27 mouse cellular contexts compared by ENCODE assay signal in genomic region chr13:49603603-49604002, GRCm38 (mm10). TPM values are rescaled to one million over a fixed set of nuclear protein-coding genes. Genes with fewer than 3 reads are reported as not detected.
A peak's percentile ranks its signal among the peaks of the same experiment; 100 is the strongest.
DNase-seq lines count a peak whose midpoint lies in the region; ATAC-seq and TF ChIP-seq lines count a peak whose summit lies in the region.
"Had no signal": no experiment of that assay in that cellular context is flagged by ENCODE, and none has a peak within 500 bp of the region (broad histone marks: within the 10 kb centered on the region; RNA-seq: fewer than 3 reads in every experiment).

No protein-coding gene starts in this region.

- DNase-seq in gastrocnemius, adult 2 months: no peak
- no peak for DNase-seq in gastrocnemius, postnatal 36 days
- peak; percentile 53 for DNase-seq in embryonic facial prominence, embryonic 14.5 days (ENCODE audit: low spot score)
- no peak for DNase-seq in Muller cell, postnatal 12 days (ENCODE audit: inconsistent ontology term)
- DNase-seq: adrenal gland, adult 8-10 months; adrenal gland, postnatal 14 days; adrenal gland, postnatal 36 days; cerebellum, adult 11 months; cerebellum, adult 18-20 months; cerebellum, adult 8-10 months; cerebellum, adult 9-11 months; cerebellum, postnatal 14 days; cerebellum, postnatal 36 days; embryo, embryonic 11 days had no signal

- peak overlapping the region; percentile 31; the same call in 1 of the 2 replicates for H3K27ac ChIP-seq in gastrocnemius, adult 2 months
- H3K27ac ChIP-seq in embryonic facial prominence, embryonic 14.5 days (replicated peaks; ENCODE audit: low read depth, low read length): peak overlapping the region; percentile 30; the same call in 1 of the 2 replicates
- peak overlapping the region; percentile 58; the same call in 1 of the 2 replicates for H3K27ac ChIP-seq in embryonic facial prominence, embryonic 15.5 days (replicated peaks)
- H3K27ac ChIP-seq in heart, embryonic 12.5 days (ENCODE audit: poor library complexity, severe bottlenecking): no peak overlapping the region
- H3K27ac ChIP-seq: forebrain, embryonic 10.5 days; forebrain, embryonic 12.5 days had no signal

- H3K4me1 ChIP-seq in embryonic facial prominence, embryonic 14.5 days (ENCODE audit: control insufficient read depth, insufficient read depth, low read length): 0 out of 2 replicates have a peak, but pooled peaks cover 5% of the 10 kb centered on the region
- H3K4me1 ChIP-seq in embryonic facial prominence, embryonic 15.5 days: no peaks in the 10 kb centered on the region
- no peaks in the 10 kb centered on the region for H3K4me1 ChIP-seq in heart, embryonic 12.5 days (replicated peaks)
- H3K4me1 ChIP-seq: forebrain, embryonic 10.5 days; forebrain, embryonic 12.5 days had no signal

- intact Hi-C loops in gastrocnemius, adult 2 months (cut with DNase I): no loop called here
- intact Hi-C loops in gastrocnemius, postnatal 36 days (cut with DNase I): no loop called here

- H3K9me3 ChIP-seq in embryonic facial prominence, embryonic 14.5 days (ENCODE audit: control insufficient read depth, low read length): peaks cover 3% of the 10 kb centered on the region; the same call in 1 of the 2 replicates
- no peaks in the 10 kb centered on the region for H3K9me3 ChIP-seq in embryonic facial prominence, embryonic 15.5 days (replicated peaks)
- no peaks in the 10 kb centered on the region for H3K9me3 ChIP-seq in heart, embryonic 12.5 days (replicated peaks)
- H3K9me3 ChIP-seq: embryonic facial prominence, embryonic 13.5 days; forebrain, embryonic 12.5 days had no signal

- no peaks in the 10 kb centered on the region for H3K27me3 ChIP-seq in embryonic facial prominence, embryonic 14.5 days (replicated peaks; ENCODE audit: control insufficient read depth, insufficient read depth, low read length)
- H3K27me3 ChIP-seq in embryonic facial prominence, embryonic 15.5 days: no peaks in the 10 kb centered on the region
- no peaks in the 10 kb centered on the region for H3K27me3 ChIP-seq in heart, embryonic 12.5 days (replicated peaks)
- H3K27me3 ChIP-seq: embryonic facial prominence, embryonic 13.5 days; forebrain, embryonic 12.5 days; Patski had no signal

- ATAC-seq in embryonic facial prominence, embryonic 14.5 days (ENCODE audit: low read depth): no peak
- ATAC-seq in embryonic facial prominence, embryonic 15.5 days (ENCODE audit: insufficient number of reproducible peaks, low FRiP score, low TSS enrichment, low read depth): no peak
- ATAC-seq in heart, embryonic 12.5 days (ENCODE audit: insufficient number of reproducible peaks, low FRiP score): no peak
- ATAC-seq: activated CD4-positive, CD25-positive, alpha-beta regulatory T cell, adult 4 months; forebrain, embryonic 14.5 days; forebrain, embryonic 16.5 days; Patski had no signal

- H3K4me2 ChIP-seq in embryonic facial prominence, embryonic 14.5 days (ENCODE audit: low read depth, low read length): no peak overlapping the region
- H3K4me2 ChIP-seq in embryonic facial prominence, embryonic 15.5 days (replicated peaks): no peak overlapping the region
- no peak overlapping the region for H3K4me2 ChIP-seq in heart, embryonic 12.5 days
- H3K4me2 ChIP-seq: embryonic facial prominence, embryonic 13.5 days; forebrain, embryonic 12.5 days had no signal

- no peak for TF ChIP-seq CTCF in gastrocnemius, adult 2 months (IDR thresholded peaks at IDR 0.05)

- no peak overlapping the region for H3K4me3 ChIP-seq in gastrocnemius, adult 2 months
- H3K4me3 ChIP-seq in embryonic facial prominence, embryonic 14.5 days (ENCODE audit: low read depth, low read length): no peak overlapping the region
- H3K4me3 ChIP-seq in embryonic facial prominence, embryonic 15.5 days (replicated peaks): no peak overlapping the region
- no peak overlapping the region for H3K4me3 ChIP-seq in heart, embryonic 12.5 days
- H3K4me3 ChIP-seq: embryonic facial prominence, embryonic 13.5 days; erythroblast, embryonic 14.5 days; forebrain, embryonic 10.5 days; forebrain, embryonic 12.5 days had no signal

- no peaks in the 10 kb centered on the region for H3K36me3 ChIP-seq in embryonic facial prominence, embryonic 14.5 days (ENCODE audit: control insufficient read depth, insufficient read depth, low read length)
- no peaks in the 10 kb centered on the region for H3K36me3 ChIP-seq in embryonic facial prominence, embryonic 15.5 days
- 0 out of 2 replicates have a peak, but pooled peaks cover 4% of the 10 kb centered on the region for H3K36me3 ChIP-seq in heart, embryonic 12.5 days
- H3K36me3 ChIP-seq: embryonic facial prominence, embryonic 13.5 days; forebrain, embryonic 12.5 days had no signal

- H3K9ac ChIP-seq in embryonic facial prominence, embryonic 14.5 days (ENCODE audit: low read depth, low read length): no peak overlapping the region
- no peak overlapping the region for H3K9ac ChIP-seq in embryonic facial prominence, embryonic 15.5 days
- H3K9ac ChIP-seq in heart, embryonic 12.5 days: no peak overlapping the region
- H3K9ac ChIP-seq: embryonic facial prominence, embryonic 13.5 days; forebrain, embryonic 12.5 days had no signal

RNA-seq across cellular contexts. Expression of gene Ogn, which starts 4.2 kb away (rescaled TPM):
- total RNA-seq in gastrocnemius, adult 2 months (2021): 10 to 100 TPM; 21.3 to 46.8 TPM
- 10 to 100 TPM; 23.1 to 26.8 TPM for total RNA-seq in gastrocnemius, postnatal 36 days (2021)
- 290 and 318 TPM in 2 replicates for polyA plus RNA-seq in embryonic facial prominence, embryonic 14.5 days (2014; fragmentation: Nextera tagmentation; extraction: Ambion mirVana)
- 201 and 212 TPM in 2 replicates for polyA plus RNA-seq in embryonic facial prominence, embryonic 15.5 days (2015; fragmentation: Nextera tagmentation; extraction: Ambion mirVana)
- 10.3 and 10.6 TPM in 2 replicates for polyA plus RNA-seq in heart, embryonic 12.5 days (2016; fragmentation: Nextera tagmentation; extraction: Ambion mirVana)
- polyA plus RNA-seq: erythroblast, embryonic 14.5 days had no signal

RNA-seq across cellular contexts. Expression of gene Omd, which starts 21.3 kb away (rescaled TPM):
- total RNA-seq in gastrocnemius, adult 2 months (2021): 1 to 10 TPM; 1.9 to 4.8 TPM
- 1 to 10 TPM; 2.0 to 2.1 TPM for total RNA-seq in gastrocnemius, postnatal 36 days (2021)
- polyA plus RNA-seq in embryonic facial prominence, embryonic 14.5 days (2014; fragmentation: Nextera tagmentation; extraction: Ambion mirVana): 19.2 and 31.9 TPM in 2 replicates
- 35.3 and 38.6 TPM in 2 replicates for polyA plus RNA-seq in embryonic facial prominence, embryonic 15.5 days (2015; fragmentation: Nextera tagmentation; extraction: Ambion mirVana)
- 0.24 and 0.43 TPM in 2 replicates for polyA plus RNA-seq in heart, embryonic 12.5 days (2016; fragmentation: Nextera tagmentation; extraction: Ambion mirVana)
- total RNA-seq: common myeloid progenitor, adult 5-6 weeks; ES-E14 had no signal
- polyA plus RNA-seq: erythroblast, embryonic 14.5 days had no signal

RNA-seq across cellular contexts. Expression of gene Cenpp, which starts 49.0 kb away (rescaled TPM):
- total RNA-seq in gastrocnemius, adult 2 months (2021): under 1 TPM; 0.79 to 0.86 TPM
- 1 to 10 TPM in 1 of 2 experiments, under 1 TPM in 1; 0.86 to 1.7 TPM for total RNA-seq in gastrocnemius, postnatal 36 days (2021)
- polyA plus RNA-seq in embryonic facial prominence, embryonic 14.5 days (2014; fragmentation: Nextera tagmentation; extraction: Ambion mirVana): 22.3 and 24.0 TPM in 2 replicates
- 19.8 and 21.4 TPM in 2 replicates for polyA plus RNA-seq in embryonic facial prominence, embryonic 15.5 days (2015; fragmentation: Nextera tagmentation; extraction: Ambion mirVana)
- polyA plus RNA-seq in heart, embryonic 12.5 days (2016; fragmentation: Nextera tagmentation; extraction: Ambion mirVana): 26.4 and 27.9 TPM in 2 replicates

RNA-seq across cellular contexts. Expression of gene Nol8, which starts 49.3 kb away (rescaled TPM):
- 10 to 100 TPM; 12.8 to 13.1 TPM for total RNA-seq in gastrocnemius, adult 2 months (2021)
- total RNA-seq in gastrocnemius, postnatal 36 days (2021): 10 to 100 TPM in 1 of 2 experiments, 1 to 10 TPM in 1; 8.1 to 12.2 TPM
- polyA plus RNA-seq in embryonic facial prominence, embryonic 14.5 days (2014; fragmentation: Nextera tagmentation; extraction: Ambion mirVana): 14.1 and 14.5 TPM in 2 replicates
- 12.9 and 13.9 TPM in 2 replicates for polyA plus RNA-seq in embryonic facial prominence, embryonic 15.5 days (2015; fragmentation: Nextera tagmentation; extraction: Ambion mirVana)
- 14.4 and 16.3 TPM in 2 replicates for polyA plus RNA-seq in heart, embryonic 12.5 days (2016; fragmentation: Nextera tagmentation; extraction: Ambion mirVana)

RNA-seq across cellular contexts. Expression of gene Aspn, which starts 59.4 kb away (rescaled TPM):
- 10 to 100 TPM; 13.0 to 19.6 TPM for total RNA-seq in gastrocnemius, adult 2 months (2021)
- 10 to 100 TPM; 18.0 to 20.4 TPM for total RNA-seq in gastrocnemius, postnatal 36 days (2021)
- 200 and 243 TPM in 2 replicates for polyA plus RNA-seq in embryonic facial prominence, embryonic 14.5 days (2014; fragmentation: Nextera tagmentation; extraction: Ambion mirVana)
- 157 and 167 TPM in 2 replicates for polyA plus RNA-seq in embryonic facial prominence, embryonic 15.5 days (2015; fragmentation: Nextera tagmentation; extraction: Ambion mirVana)
- 2.5 and 3.7 TPM in 2 replicates for polyA plus RNA-seq in heart, embryonic 12.5 days (2016; fragmentation: Nextera tagmentation; extraction: Ambion mirVana)
- total RNA-seq: common myeloid progenitor, adult 5-6 weeks; ES-E14; MEL had no signal
- polyA plus RNA-seq: erythroblast, embryonic 14.5 days; Patski had no signal

Comparison
In these comparisons a context has a peak if more than half of its experiments do, and no peak if none do; other contexts are left out.
1. RNA of gene Ogn, which starts 4.2 kb away (polyA plus RNA-seq): 290 to 318 TPM in embryonic facial prominence, embryonic 14.5 days and 201 to 212 TPM in embryonic facial prominence, embryonic 15.5 days; 10.3 to 10.6 TPM in heart, embryonic 12.5 days; every median in the first group is over 10 times any median in the second.
2. RNA of gene Omd, which starts 21.3 kb away (polyA plus RNA-seq): 35.3 to 38.6 TPM in embryonic facial prominence, embryonic 15.5 days and 19.2 to 31.9 TPM in embryonic facial prominence, embryonic 14.5 days; 0.24 to 0.43 TPM in heart, embryonic 12.5 days; every median in the first group is over 10 times any median in the second.